25 mouse cellular contexts compared by ENCODE assay signal in genomic region chr7:126293091-126293490, GRCm38 (mm10). TPM values are rescaled to one million over a fixed set of nuclear protein-coding genes. Genes with fewer than 3 reads are reported as not detected.
DNase-seq lines count a peak whose midpoint lies in the region; ATAC-seq lines count a peak whose summit lies in the region.
"Had no signal": no experiment of that assay in that cellular context is flagged by ENCODE, and none has a peak within 500 bp of the region (broad histone marks: within the 10 kb centered on the region; RNA-seq: fewer than 3 reads in every experiment).

No protein-coding gene starts in this region.

- H3K27ac ChIP-seq in forebrain, embryonic 15.5 days (replicated peaks): peak overlapping the region; percentile 16; the same call in 1 of the 2 replicates
- no peak overlapping the region for H3K27ac ChIP-seq in forebrain, embryonic 16.5 days (ENCODE audit: low read length)
- H3K27ac ChIP-seq in midbrain, embryonic 12.5 days (replicated peaks): peak overlapping the region; percentile 1; the same call in 1 of the 2 replicates
- H3K27ac ChIP-seq in midbrain, embryonic 11.5 days (ENCODE audit: low read depth, low read length): no peak overlapping the region
- no peak overlapping the region for H3K27ac ChIP-seq in embryonic facial prominence, embryonic 15.5 days (replicated peaks)
- H3K27ac ChIP-seq: heart, embryonic 15.5 days; hindbrain, embryonic 15.5 days; intestine, embryonic 15.5 days; limb, embryonic 13.5 days; lung, embryonic 15.5 days had no signal

- H3K4me3 ChIP-seq in forebrain, embryonic 15.5 days: no peak overlapping the region
- H3K4me3 ChIP-seq in forebrain, embryonic 16.5 days (replicated peaks; ENCODE audit: low read length): no peak overlapping the region
- no peak overlapping the region for H3K4me3 ChIP-seq in midbrain, embryonic 12.5 days
- no peak overlapping the region for H3K4me3 ChIP-seq in midbrain, embryonic 11.5 days (ENCODE audit: low read depth, low read length)
- no peak overlapping the region for H3K4me3 ChIP-seq in embryonic facial prominence, embryonic 15.5 days (replicated peaks)
- H3K4me3 ChIP-seq: heart, embryonic 15.5 days; hindbrain, embryonic 15.5 days; intestine, embryonic 15.5 days; limb, embryonic 13.5 days; lung, embryonic 15.5 days had no signal

- peaks cover 19% of the 10 kb centered on the region for H3K4me1 ChIP-seq in forebrain, embryonic 15.5 days
- H3K4me1 ChIP-seq in forebrain, embryonic 16.5 days (replicated peaks; ENCODE audit: control insufficient read depth, insufficient read depth, low read length): peaks cover 15% of the 10 kb centered on the region
- peaks cover 16% of the 10 kb centered on the region for H3K4me1 ChIP-seq in midbrain, embryonic 12.5 days
- H3K4me1 ChIP-seq in midbrain, embryonic 11.5 days (ENCODE audit: control insufficient read depth, insufficient read depth, low read length): peaks cover 3% of the 10 kb centered on the region; the same call in 1 of the 2 replicates
- H3K4me1 ChIP-seq in embryonic facial prominence, embryonic 15.5 days: peaks cover 3% of the 10 kb centered on the region; the same call in 1 of the 2 replicates
- H3K4me1 ChIP-seq: intestine, embryonic 15.5 days; limb, embryonic 13.5 days; lung, embryonic 15.5 days had no signal

- no peak overlapping the region for H3K9ac ChIP-seq in forebrain, embryonic 15.5 days (replicated peaks)
- H3K9ac ChIP-seq in forebrain, embryonic 16.5 days (replicated peaks; ENCODE audit: low read depth, low read length): no peak overlapping the region
- no peak overlapping the region for H3K9ac ChIP-seq in midbrain, embryonic 12.5 days (replicated peaks)
- no peak overlapping the region for H3K9ac ChIP-seq in midbrain, embryonic 11.5 days (ENCODE audit: low read length)
- no peak overlapping the region for H3K9ac ChIP-seq in embryonic facial prominence, embryonic 15.5 days
- H3K9ac ChIP-seq: forebrain, postnatal 0 days; heart, embryonic 15.5 days; hindbrain, embryonic 15.5 days; intestine, embryonic 15.5 days; limb, embryonic 13.5 days; lung, embryonic 15.5 days had no signal

- H3K4me2 ChIP-seq in forebrain, embryonic 15.5 days (replicated peaks): no peak overlapping the region
- no peak overlapping the region for H3K4me2 ChIP-seq in forebrain, embryonic 16.5 days (ENCODE audit: low read length)
- H3K4me2 ChIP-seq in midbrain, embryonic 12.5 days (replicated peaks): no peak overlapping the region
- no peak overlapping the region for H3K4me2 ChIP-seq in midbrain, embryonic 11.5 days
- no peak overlapping the region for H3K4me2 ChIP-seq in embryonic facial prominence, embryonic 15.5 days (replicated peaks)
- H3K4me2 ChIP-seq: heart, embryonic 15.5 days; hindbrain, embryonic 15.5 days; intestine, embryonic 15.5 days; limb, embryonic 13.5 days; liver, embryonic 11.5 days; lung, embryonic 15.5 days had no signal

- no peaks in the 10 kb centered on the region for H3K9me3 ChIP-seq in forebrain, embryonic 15.5 days
- H3K9me3 ChIP-seq in forebrain, embryonic 16.5 days (ENCODE audit: control insufficient read depth, low read length): no peaks in the 10 kb centered on the region
- no peaks in the 10 kb centered on the region for H3K9me3 ChIP-seq in midbrain, embryonic 12.5 days
- H3K9me3 ChIP-seq in midbrain, embryonic 11.5 days (ENCODE audit: control insufficient read depth, low read length): no peaks in the 10 kb centered on the region
- no peaks in the 10 kb centered on the region for H3K9me3 ChIP-seq in embryonic facial prominence, embryonic 15.5 days (replicated peaks)
- H3K9me3 ChIP-seq: heart, embryonic 15.5 days; hindbrain, embryonic 15.5 days; intestine, embryonic 15.5 days; limb, embryonic 13.5 days; lung, embryonic 15.5 days had no signal

- no peaks in the 10 kb centered on the region for H3K27me3 ChIP-seq in forebrain, embryonic 15.5 days
- H3K27me3 ChIP-seq in forebrain, embryonic 16.5 days (replicated peaks; ENCODE audit: control insufficient read depth, insufficient read depth, low read length): no peaks in the 10 kb centered on the region
- no peaks in the 10 kb centered on the region for H3K27me3 ChIP-seq in midbrain, embryonic 12.5 days
- H3K27me3 ChIP-seq in midbrain, embryonic 11.5 days (ENCODE audit: control insufficient read depth, insufficient read depth, low read length): no peaks in the 10 kb centered on the region
- no peaks in the 10 kb centered on the region for H3K27me3 ChIP-seq in embryonic facial prominence, embryonic 15.5 days
- H3K27me3 ChIP-seq: hindbrain, embryonic 15.5 days; intestine, embryonic 15.5 days; limb, embryonic 13.5 days; lung, embryonic 15.5 days had no signal

- WGBS in forebrain, embryonic 15.5 days: 62% methylated on average over 4 of the region's 4 CpGs
- WGBS in forebrain, embryonic 16.5 days: 57% methylated on average over 4 of the region's 4 CpGs
- 66% methylated on average over 4 of the region's 4 CpGs for WGBS in midbrain, embryonic 12.5 days
- 78% methylated on average over 4 of the region's 4 CpGs for WGBS in midbrain, embryonic 11.5 days
- 55% methylated on average over 4 of the region's 4 CpGs for WGBS in embryonic facial prominence, embryonic 15.5 days

- peaks cover 56% of the 10 kb centered on the region for H3K36me3 ChIP-seq in forebrain, embryonic 15.5 days
- peaks cover 29% of the 10 kb centered on the region for H3K36me3 ChIP-seq in forebrain, embryonic 16.5 days (ENCODE audit: control insufficient read depth, insufficient read depth)
- H3K36me3 ChIP-seq in midbrain, embryonic 12.5 days: peaks cover 71% of the 10 kb centered on the region
- peaks cover 37% of the 10 kb centered on the region for H3K36me3 ChIP-seq in midbrain, embryonic 11.5 days (ENCODE audit: control insufficient read depth, insufficient read depth, low read length)
- peaks cover 47% of the 10 kb centered on the region for H3K36me3 ChIP-seq in embryonic facial prominence, embryonic 15.5 days

- no peak for ATAC-seq in forebrain, embryonic 15.5 days (replicated peaks)
- ATAC-seq in forebrain, embryonic 16.5 days: no peak
- no peak for ATAC-seq in midbrain, embryonic 12.5 days (ENCODE audit: low FRiP score, low read depth)
- no peak for ATAC-seq in midbrain, embryonic 11.5 days (ENCODE audit: low FRiP score)
- ATAC-seq in embryonic facial prominence, embryonic 15.5 days (ENCODE audit: insufficient number of reproducible peaks, low FRiP score, low TSS enrichment, low read depth): 0 out of 2 replicates have a peak, but pooled peaks have one; percentile 44
- ATAC-seq: activated CD4-positive, CD25-positive, alpha-beta regulatory T cell, adult 4 months; forebrain, postnatal 0 days; intestine, embryonic 15.5 days; midbrain, embryonic 16.5 days had no signal

- DNase-seq in midbrain, embryonic 11.5 days (ENCODE audit: low spot score, missing footprints): no peak
- peak; percentile 43 for DNase-seq in retina, postnatal 1 day
- DNase-seq in right cerebral cortex, postnatal 4 days: no peak
- DNase-seq: adrenal gland, adult 2 months; B cell, adult 2 months; cerebellum, adult 11 months; forebrain, postnatal 0 days; gastrocnemius, postnatal 10 days; kidney, adult 2 months; kidney, postnatal 4 days; lung, postnatal 36 days; right cerebral cortex, postnatal 14 days; thymus, postnatal 14 days had no signal

RNA-seq across cellular contexts. Expression of gene Sbk1, which starts 20.7 kb away (rescaled TPM):
- polyA plus RNA-seq in forebrain, embryonic 15.5 days (2015; fragmentation: Nextera tagmentation; extraction: Ambion mirVana): 336 and 348 TPM in 2 replicates
- polyA plus RNA-seq in forebrain, embryonic 16.5 days (2015; fragmentation: Nextera tagmentation; extraction: Ambion mirVana): 295 and 323 TPM in 2 replicates
- polyA plus RNA-seq in midbrain, embryonic 12.5 days (2016; fragmentation: Nextera tagmentation; extraction: Ambion mirVana): 276 and 311 TPM in 2 replicates
- polyA plus RNA-seq in midbrain, embryonic 11.5 days (2014; fragmentation: Nextera tagmentation; extraction: Ambion mirVana): 133 and 162 TPM in 2 replicates
- 36.0 and 40.1 TPM in 2 replicates for polyA plus RNA-seq in embryonic facial prominence, embryonic 15.5 days (2015; fragmentation: Nextera tagmentation; extraction: Ambion mirVana)

Comparison
In these comparisons a context has a peak if more than half of its experiments do, and no peak if none do; other contexts are left out.
1. H3K27ac ChIP-seq: peak in forebrain, embryonic 15.5 days (single experiment) and midbrain, embryonic 12.5 days (single experiment); none in forebrain, embryonic 16.5 days (single experiment), midbrain, embryonic 11.5 days (single experiment) and embryonic facial prominence, embryonic 15.5 days (single experiment).